Mouse (Mus musculus) thymus, adult 18-20 months (tissue): ENCODE results near the gene Lactb.
A peak's percentile ranks its signal among the peaks of the same experiment; 100 is the strongest.
"Not testable (repeated sequence)": the region's sequence is repeated elsewhere in the genome, so short reads cannot be mapped to it uniquely, and the experiment has no call there.

Experiments
- DNase-seq, 2 experiments: peaks; one replicate each; pipeline ENCODE4 v3.0.0; 2022; ENCODE audit warnings: mixed read lengths in 2 of 2

The Lactb gene

DNA sequence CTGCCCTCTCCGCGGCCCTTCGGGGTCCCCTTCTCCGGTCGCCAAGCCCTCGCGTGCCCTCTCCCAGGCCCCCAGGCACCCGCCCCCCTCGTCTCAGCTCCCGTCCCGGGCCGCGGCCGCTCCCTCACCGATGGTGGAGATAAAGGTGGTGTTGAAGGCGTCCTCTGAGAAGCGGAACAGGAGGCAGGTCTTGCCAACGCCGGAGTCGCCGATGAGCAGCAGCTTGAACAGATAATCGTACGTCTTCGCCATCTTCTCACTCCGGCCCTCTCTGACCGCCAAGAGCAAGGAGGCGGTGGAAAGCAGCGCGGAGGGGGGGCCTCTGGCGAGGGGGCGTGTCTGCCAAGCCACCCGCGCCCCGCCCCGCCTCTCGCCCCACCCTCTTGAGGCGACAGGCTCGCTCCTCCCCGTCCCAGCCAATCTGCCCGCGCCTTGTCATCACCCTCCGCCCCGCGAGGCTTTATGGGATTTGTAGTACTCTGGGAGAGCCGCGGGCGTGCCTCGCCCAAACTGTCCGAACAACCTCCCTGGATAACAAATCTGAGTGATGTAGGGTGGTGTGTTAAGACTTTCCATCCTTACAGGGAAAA, 55.8 kb downstream of the Lactb start, which contains the start of gene Rab8b:
Rab8b (minus strand) TSS at position 306 of the 590 bp plus-strand sequence.
- peak; percentile 95 for DNase-seq

DNA sequence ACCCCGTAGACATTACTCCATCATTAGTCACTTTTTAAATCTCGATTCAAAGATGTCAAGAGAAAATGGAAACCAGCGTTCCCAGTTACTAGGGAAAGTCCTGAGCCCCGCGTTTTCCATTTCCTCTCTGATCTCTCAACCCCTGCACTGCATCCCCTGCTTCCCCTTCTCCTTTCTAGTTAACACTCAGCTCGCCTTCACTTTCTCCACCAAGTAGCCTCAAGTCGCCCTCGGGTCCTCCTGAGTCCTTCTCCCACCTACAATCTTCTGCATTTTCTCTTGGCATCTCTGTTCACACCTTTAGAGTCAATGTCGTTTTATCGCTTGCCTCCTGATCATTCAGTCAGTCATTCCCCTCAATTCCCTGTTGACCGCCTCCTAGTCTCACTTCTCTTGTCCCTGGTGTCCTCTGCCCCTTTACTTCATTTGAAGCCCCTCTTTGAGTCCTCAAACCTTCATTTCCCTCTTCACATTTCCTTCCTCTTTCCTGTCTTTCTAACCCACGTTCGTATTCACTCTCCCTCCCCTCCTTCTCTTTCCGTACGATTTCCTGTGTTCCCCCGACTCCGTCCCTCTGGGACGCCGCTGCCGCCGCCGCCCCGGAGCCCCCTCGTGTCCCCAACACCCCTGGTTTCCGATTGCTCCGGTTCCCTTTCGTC, 56.5 kb downstream of the Lactb start:
- DNase-seq, result no peak

GRCm38 (mm10) chr9:66917892-66918255, 57.4 kb downstream of the Lactb start:
- DNase-seq, result no peak

GRCm38 (mm10) chr9:66917216-66917891, 57.9 kb downstream of the Lactb start:
- no peak for DNase-seq

DNA sequence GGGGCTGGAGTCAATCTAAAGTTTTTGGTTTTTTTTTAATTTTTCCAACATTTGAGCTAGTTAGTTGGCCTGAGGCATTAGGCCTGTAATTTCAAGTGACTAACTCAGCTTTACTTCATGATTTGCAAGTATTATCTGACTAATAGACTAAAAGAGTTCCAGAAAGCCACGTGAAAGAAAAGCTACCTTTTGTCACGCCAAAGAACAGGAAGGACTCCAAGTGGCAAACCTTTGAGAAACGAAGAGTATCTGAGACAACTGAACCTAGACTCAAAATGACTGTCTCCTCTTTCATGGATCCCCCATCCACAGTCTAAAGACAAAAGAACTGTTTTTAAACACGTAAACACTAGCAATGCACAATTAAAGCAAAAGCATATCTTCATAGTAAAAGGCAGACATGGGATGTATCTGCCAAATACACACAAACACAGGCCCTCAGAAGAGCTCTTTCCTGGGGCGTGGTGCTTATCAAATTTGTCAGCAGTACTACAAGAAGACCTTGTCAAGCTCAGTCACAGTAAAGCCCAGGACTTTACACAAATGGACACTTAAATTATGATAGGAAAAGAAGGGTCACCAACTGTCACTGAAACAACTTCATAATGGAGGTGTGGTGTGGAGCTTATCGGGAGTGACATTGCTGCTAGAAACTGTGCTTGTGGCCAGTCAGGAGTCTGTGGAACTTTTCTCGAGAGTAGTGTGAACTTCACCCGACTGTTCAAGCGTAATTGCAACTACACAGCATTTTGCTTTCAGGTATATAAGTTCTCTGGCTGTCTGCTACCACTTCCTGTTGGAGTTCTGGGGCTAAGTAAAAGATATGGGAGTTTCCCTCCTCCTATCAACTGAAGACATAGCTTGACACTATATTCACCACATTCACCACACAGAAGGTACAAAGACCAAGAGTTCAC, 59.2 kb downstream of the Lactb start:
- peak in 1 of 2 experiments; percentile 19 for DNase-seq

GRCm38 (mm10) chr9:66915401-66915800, 59.9 kb downstream of the Lactb start:
- DNase-seq, result peak in 1 of 2 experiments; percentile 37

- no peak for DNase-seq
These were observed 60.7 kb downstream of the Lactb start for GRCm38 (mm10) chr9:66914540-66914939.

- DNase-seq, result not testable (repeated sequence)
These were observed 61.9 kb downstream of the Lactb start for GRCm38 (mm10) chr9:66913254-66913934.

DNA sequence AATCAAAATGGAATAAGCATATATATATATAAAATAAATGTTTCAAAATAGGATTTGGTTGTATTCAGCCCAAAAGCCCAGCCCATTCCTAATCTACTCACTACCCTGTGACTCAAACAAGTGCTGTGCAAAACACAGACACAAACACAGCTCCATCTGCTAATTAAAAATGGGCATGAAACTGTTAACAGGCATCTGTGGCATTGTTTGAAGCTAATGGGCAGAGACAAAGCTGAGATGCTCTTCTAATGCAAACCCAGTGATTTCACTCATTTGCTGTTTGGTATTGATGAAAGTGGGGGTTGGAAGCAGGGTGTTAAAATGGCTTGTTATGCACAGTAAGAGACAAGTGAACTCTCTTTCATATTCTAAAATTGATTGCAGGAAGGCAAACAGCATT, 63.0 kb downstream of the Lactb start:
- no peak for DNase-seq

GRCm38 (mm10) chr9:66910677-66911076, 64.6 kb downstream of the Lactb start:
- DNase-seq, result no peak

DNA sequence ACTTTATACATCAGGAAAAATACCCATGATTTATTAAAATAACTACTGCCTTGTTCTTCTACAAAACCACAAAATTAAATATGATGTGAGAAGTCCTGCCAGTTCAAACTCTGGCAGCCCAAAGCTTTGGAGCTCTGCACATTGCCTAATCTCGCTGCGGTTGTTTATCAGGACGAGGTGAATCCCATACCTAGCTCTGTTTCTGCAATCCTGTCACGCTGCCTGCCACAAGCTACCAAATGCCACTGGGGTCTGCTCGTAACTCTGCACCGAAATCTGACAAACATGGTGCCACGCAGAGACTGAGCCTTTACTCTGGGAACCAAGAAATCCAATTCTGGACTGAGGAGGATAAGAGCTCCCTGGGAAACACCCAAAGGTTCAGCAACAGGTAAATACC, 65.4 kb downstream of the Lactb start:
- no peak for DNase-seq

DNA sequence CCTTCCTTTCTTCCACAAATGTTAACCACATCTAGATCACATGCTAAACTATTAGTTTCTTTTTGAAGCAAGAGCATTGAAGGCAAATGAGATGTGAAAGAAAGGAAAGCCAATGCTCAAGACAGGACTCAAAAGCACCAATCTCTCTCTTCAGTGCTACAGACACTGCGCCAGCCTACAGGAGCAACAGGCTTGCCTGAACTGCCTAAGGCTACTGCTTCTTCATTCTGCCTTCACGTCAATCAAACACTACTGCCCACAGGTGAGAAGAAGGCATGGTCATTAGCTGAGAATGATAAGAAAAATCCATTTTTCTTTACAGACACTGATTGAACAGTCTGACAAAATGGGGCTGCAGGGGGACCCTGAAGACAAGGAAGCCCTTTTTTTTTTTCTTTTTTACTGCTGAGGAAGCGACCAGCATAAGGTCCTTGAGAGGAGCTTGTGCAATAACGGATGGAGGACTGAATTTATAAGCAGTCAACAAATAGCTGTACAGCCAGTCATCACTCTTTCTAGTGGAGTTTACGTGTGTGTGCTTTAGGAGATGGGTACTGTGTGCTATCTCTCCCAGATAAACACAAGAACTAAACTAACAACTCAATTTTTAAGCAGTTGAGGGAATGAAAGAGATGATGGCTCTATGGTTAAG, 67.4 kb downstream of the Lactb start:
- no peak for DNase-seq

DNA sequence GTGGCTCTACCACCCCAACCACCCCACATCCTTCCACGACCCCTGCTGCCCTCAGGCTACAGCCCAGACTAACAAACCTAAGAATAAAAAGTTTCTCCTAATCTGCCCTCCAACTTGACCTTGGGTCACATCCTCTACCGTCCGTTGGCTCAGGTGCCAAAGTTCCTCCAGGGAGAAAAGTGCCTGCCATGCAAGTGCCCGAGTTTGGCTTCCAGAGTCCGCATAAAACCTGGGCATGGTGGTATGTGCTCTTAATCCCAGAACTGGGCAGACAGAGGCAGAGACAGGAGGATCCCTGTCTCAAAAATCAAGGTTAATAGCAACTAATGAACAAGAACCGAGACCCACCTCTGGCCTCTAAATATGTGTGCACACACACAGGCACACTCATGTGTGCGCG, 68.2 kb downstream of the Lactb start:
- DNase-seq, result no peak

DNA sequence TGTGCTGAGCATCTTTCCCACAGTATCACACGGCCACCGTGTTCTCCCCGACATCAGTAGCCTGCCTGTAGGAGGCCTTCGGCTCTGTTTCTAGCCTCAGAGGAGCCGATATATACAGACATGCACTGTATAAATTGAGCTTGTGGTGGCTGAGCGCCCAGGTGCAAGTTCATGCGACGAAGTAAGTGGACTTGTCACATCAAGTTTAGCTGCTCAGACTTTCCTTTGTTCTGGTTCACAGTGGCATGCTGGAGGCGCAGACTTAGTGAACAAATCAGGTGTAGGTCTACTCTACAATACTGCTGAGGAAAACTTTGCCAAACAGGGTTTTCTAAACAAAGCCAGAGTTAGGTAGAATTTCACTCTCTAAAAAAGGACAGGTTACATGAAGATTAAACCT, 69.3 kb downstream of the Lactb start:
- DNase-seq, result no peak
